Mouse (Mus musculus) kidney, embryonic 14.5 days (tissue): ENCODE measurements around the gene Asb6. TPM values are rescaled to one million over a fixed set of nuclear protein-coding genes. Genes with fewer than 3 reads are reported as not detected.

ENCODE experiments used
- ATAC-seq: fragments of 200-750 bp; cut with Nextera tagmentation; 2 replicates; pipeline ENCODE4 v1.8.0; 2017; ENCODE audit warnings: moderate number of reproducible peaks, mild to moderate bottlenecking, moderate TSS enrichment, moderate library complexity; ENCODE audit not compliant: low FRiP score, low TSS enrichment
- H3K27ac ChIP-seq: fragments of 300-500 bp; sonication (generic); 2 replicates; pipeline ENCODE4 v1.5.1; 2014; ENCODE audit warnings: low read depth, mild to moderate bottlenecking, low read length, moderate library complexity, mixed read lengths
- H3K27me3 ChIP-seq: fragments of 300-500 bp; sonication (generic); 2 replicates; pipeline ENCODE4 v1.6.1; 2014; ENCODE audit warnings: mild to moderate bottlenecking, low read length; ENCODE audit not compliant: control insufficient read depth, insufficient read depth
- H3K36me3 ChIP-seq: fragments of 300-500 bp; sonication (generic); 2 replicates; pipeline ENCODE4 v1.6.1; 2014; ENCODE audit warnings: low read length, mixed read lengths; ENCODE audit not compliant: control insufficient read depth, insufficient read depth
- H3K4me1 ChIP-seq: fragments of 300-500 bp; sonication (generic); 2 replicates; pipeline ENCODE4 v1.6.1; 2014; ENCODE audit warnings: low read length, mixed read lengths; ENCODE audit not compliant: control insufficient read depth, insufficient read depth
- H3K4me2 ChIP-seq: fragments of 300-500 bp; sonication (generic); replicated peaks from 2 replicates; pipeline ENCODE4 v1.6.1; 2014; ENCODE audit warnings: low read depth, mild to moderate bottlenecking, low read length
- H3K4me3 ChIP-seq: fragments of 300-500 bp; sonication (generic); 2 replicates; pipeline ENCODE4 v1.5.1; 2014; ENCODE audit warnings: mild to moderate bottlenecking, low read length
- H3K9ac ChIP-seq: fragments of 300-500 bp; sonication (generic); 2 replicates; pipeline ENCODE4 v1.6.1; 2014; ENCODE audit warnings: low read depth, mild to moderate bottlenecking, low read length, moderate library complexity
- H3K9me3 ChIP-seq: fragments of 300-500 bp; sonication (generic); 2 replicates; pipeline ENCODE4 v1.6.1; 2016; ENCODE audit warnings: low read length; ENCODE audit not compliant: control insufficient read depth
- WGBS: fragments of 180-500 bp; shearing (Covaris S2); extraction: QIAGEN DNeasy Blood & Tissue Kit; methylation state at CpG from one replicate; pipeline ENCODE4 v1.1.7; 2014; 5-methylcytosine and 5-hydroxymethylcytosine counted together
- polyA plus RNA-seq: library from polyadenylated mRNA; unstranded; fragments of >200 nt; fragmentation: Nextera tagmentation; extraction: Ambion mirVana; gene quantifications from 2 replicates; pipeline ENCODE4 v1.2.1, GENCODE M21; 2014

Asb6 gene
- polyA plus RNA-seq, 1 experiment from 2014 or later = 33.3 TPM

DNA sequence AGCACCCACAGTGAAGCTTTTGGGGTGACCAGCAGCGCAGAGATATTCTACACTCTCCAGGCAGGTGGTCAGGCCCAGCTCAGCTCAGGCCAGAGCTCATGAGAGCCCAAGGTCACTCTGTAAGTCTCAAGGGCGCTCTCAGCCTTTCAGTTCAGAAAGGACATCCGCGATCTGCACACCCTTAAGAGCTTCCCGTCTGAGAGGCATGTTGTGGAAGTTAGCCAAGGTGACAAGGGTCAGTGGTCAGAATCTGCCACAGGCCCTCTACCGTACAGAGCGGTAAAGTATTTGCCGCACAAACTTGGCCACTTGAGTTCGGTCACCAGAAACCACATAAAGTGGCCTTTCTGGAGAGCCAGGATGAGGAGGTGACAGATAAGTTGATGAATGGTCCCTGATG lies 33.4 kb upstream of the Asb6 start:
- Histone ChIP-seq H3K27ac (no peak overlapping the region), H3K4me2 (no peak overlapping the region)
- 37% methylated on average over 9 of the region's 9 CpGs for WGBS

DNA sequence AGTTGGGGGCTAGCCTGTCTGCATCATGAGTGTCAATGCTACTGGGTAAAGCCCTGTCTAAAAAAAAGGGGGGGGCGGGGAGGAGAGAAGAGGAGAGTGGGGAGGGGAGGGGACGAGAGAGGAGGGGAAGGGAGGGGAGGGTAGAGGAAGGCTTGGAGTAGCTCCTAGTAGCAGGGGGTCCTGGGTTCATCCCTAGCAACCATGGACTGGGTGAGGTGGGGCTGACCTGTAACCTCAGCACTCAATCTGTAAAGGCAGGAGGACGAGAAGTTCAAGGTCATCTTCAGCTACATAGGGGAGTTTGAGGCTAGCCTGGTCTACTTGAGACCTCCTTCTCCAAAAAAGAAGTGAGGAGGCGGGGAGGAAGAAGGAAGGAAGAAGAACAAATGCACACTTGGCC lies 31.9 kb upstream of the Asb6 start:
- ATAC-seq = no peak
- H3K27ac ChIP-seq = no peak overlapping the region
- 73% methylated on average over 4 of the region's 4 CpGs for WGBS
- H3K4me1 ChIP-seq = peaks cover 19% of the 10 kb centered on the region
- no peaks in the 10 kb centered on the region for H3K9me3 ChIP-seq
- no peak overlapping the region for H3K4me2 ChIP-seq
- no peak overlapping the region for H3K9ac ChIP-seq
- H3K4me3 ChIP-seq = no peak overlapping the region
- no peaks in the 10 kb centered on the region for H3K27me3 ChIP-seq
- H3K36me3 ChIP-seq = no peaks in the 10 kb centered on the region

More for the DNA sequence above, 33.4 kb upstream of the Asb6 start:
- H3K9me3 ChIP-seq = no peaks in the 10 kb centered on the region
- H3K36me3 ChIP-seq = no peaks in the 10 kb centered on the region
- H3K9ac ChIP-seq = no peak overlapping the region
- no peak overlapping the region for H3K4me3 ChIP-seq
- no peaks in the 10 kb centered on the region for H3K27me3 ChIP-seq
- H3K4me1 ChIP-seq = peaks cover 19% of the 10 kb centered on the region
- ATAC-seq = no peak

DNA sequence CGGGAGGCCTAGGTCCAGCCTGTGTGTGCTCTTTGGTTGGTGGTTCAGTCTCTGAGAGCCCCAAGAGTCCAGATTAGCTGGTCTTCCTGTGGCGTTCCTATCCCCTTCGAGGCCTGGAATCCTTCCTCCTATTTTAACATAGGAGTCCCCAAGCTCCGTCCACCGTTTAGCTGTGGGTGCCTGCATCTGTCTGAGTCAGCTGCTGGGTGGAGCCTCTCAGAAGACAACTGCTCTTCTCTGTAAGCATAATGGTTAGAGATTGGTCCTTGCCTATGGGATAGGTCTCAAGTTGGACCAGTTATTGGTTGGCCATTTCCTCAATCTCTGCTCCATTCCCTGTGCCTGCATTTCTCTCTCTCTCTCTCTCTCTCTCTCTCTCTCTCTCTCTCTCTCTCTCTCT lies 29.6 kb upstream of the Asb6 start:
- no peak overlapping the region for H3K27ac ChIP-seq

DNA sequence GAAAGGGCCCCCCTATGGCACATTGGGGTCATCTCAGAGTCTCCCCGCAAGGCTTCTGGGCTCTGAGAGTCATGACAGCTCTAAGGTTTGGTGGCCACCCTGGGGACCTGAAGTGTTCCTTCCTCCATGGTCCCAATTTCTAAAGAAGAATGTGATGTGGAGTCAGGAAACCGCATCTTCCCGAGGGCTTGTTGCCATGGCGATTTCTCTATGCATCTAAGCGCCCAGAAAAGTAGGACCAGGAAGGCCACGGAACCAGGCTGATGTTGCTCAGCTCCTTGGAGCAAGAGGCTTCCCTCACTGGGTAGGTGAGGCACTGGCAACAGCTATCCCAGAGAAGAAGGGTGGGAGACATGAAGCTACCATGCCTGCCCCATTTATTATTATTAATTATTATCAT lies 26.9 kb upstream of the Asb6 start:
- Histone ChIP-seq H3K27ac (no peak overlapping the region), H3K4me2 (no peak overlapping the region), H3K9ac (no peak overlapping the region), H3K4me1 (peaks cover 9% of the 10 kb centered on the region), H3K4me3 (no peak overlapping the region), H3K9me3 (no peaks in the 10 kb centered on the region), H3K36me3 (no peaks in the 10 kb centered on the region), H3K27me3 (no peaks in the 10 kb centered on the region)
- no peak for ATAC-seq
- 83% methylated on average over 6 of the region's 6 CpGs for WGBS

More for the DNA sequence above, 29.6 kb upstream of the Asb6 start:
- H3K36me3 ChIP-seq = no peaks in the 10 kb centered on the region
- no peak overlapping the region for H3K4me3 ChIP-seq
- H3K9ac ChIP-seq = no peak overlapping the region
- H3K4me1 ChIP-seq = peaks cover 13% of the 10 kb centered on the region
- H3K4me2 ChIP-seq = no peak overlapping the region
- no peak for ATAC-seq
- no peaks in the 10 kb centered on the region for H3K9me3 ChIP-seq
- WGBS = 81% methylated on average over 5 of the region's 5 CpGs
- H3K27me3 ChIP-seq = no peaks in the 10 kb centered on the region

DNA sequence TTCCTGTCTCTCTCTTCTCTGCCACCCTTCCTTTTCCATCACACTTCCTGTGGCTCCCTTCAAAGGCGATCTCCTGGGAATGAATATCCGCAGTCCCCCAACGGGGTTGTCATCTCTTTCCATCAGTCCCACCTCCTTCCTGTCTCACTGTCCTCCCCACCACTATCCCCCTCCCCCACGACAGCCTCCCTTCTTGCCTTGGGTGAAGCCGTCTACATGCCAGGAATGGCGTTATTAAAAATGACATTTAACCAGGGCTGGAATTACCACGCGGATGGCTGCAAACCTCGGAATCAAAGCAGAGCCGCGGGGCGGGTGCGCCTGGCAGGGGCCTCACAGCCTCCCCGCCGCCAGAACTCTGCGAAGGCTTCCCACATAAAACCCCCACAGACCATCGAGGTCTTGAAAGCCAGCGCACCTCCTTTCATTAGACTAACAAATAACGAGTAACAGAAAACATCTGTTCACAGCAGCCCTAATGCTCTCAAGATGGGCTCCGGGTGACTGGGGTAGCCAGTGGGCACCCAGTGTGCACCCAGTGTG lies 22.7 kb upstream of the Asb6 start:
- no peaks in the 10 kb centered on the region for H3K27me3 ChIP-seq
- H3K4me3 ChIP-seq = no peak overlapping the region
- H3K9ac ChIP-seq = peak overlapping the region; percentile 4; the same call in 1 of the 2 replicates
- H3K4me1 ChIP-seq = peaks cover 17% of the 10 kb centered on the region
- no peak for ATAC-seq
- no peak overlapping the region for H3K27ac ChIP-seq
- H3K9me3 ChIP-seq = no peaks in the 10 kb centered on the region
- H3K36me3 ChIP-seq = no peaks in the 10 kb centered on the region
- WGBS = 19% methylated on average over 20 of the region's 20 CpGs
- peak overlapping the region; percentile 19; the same call in 1 of the 2 replicates for H3K4me2 ChIP-seq

DNA sequence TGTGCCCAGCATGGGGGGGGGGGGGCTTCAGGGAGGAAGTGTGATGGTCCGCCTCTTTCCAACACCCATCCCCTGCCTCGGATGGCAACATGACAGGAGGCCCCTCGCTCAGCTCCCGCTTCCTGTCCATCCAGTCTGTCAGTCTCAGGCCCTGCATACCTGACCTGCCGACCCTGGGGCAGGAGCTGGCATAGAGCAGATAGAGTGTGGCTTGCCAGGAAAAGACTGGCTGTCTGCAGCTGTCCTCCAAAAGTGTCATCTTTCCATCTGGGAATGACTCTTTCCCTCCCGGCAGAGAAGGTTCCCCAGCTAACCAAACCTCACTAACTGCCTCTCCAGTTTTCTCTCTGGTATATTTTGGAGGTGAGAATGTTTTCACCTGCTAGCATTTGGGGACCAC lies 20.4 kb upstream of the Asb6 start:
- Histone ChIP-seq H3K36me3 (no peaks in the 10 kb centered on the region), H3K27ac (no peak overlapping the region), H3K9ac (no peak overlapping the region), H3K4me2 (no peak overlapping the region), H3K4me3 (no peak overlapping the region), H3K9me3 (no peaks in the 10 kb centered on the region), H3K27me3 (no peaks in the 10 kb centered on the region), H3K4me1 (peaks cover 27% of the 10 kb centered on the region)
- no peak for ATAC-seq
- 25% methylated on average over 6 of the region's 6 CpGs for WGBS

DNA sequence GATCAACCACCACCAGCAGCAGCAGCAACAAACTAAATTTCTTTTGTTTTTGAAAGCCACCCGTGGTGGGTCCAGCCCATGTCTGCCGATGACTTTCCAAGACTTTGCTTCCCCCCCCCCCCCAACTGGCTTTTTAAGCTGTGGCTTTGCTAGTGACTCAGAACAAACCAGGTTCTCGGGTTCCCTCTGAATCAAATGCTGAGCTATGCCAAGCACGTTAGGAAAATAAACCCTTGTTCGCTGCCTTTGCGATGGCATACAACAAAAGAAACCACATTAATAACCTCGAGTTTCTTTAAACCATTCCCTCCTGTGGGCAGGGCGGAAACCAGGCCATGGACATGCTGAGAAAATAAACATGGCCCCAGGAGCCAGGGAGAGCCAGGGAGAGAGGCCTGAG lies 18.1 kb upstream of the Asb6 start:
- peaks cover 26% of the 10 kb centered on the region for H3K4me1 ChIP-seq
- no peak overlapping the region for H3K4me3 ChIP-seq

DNA sequence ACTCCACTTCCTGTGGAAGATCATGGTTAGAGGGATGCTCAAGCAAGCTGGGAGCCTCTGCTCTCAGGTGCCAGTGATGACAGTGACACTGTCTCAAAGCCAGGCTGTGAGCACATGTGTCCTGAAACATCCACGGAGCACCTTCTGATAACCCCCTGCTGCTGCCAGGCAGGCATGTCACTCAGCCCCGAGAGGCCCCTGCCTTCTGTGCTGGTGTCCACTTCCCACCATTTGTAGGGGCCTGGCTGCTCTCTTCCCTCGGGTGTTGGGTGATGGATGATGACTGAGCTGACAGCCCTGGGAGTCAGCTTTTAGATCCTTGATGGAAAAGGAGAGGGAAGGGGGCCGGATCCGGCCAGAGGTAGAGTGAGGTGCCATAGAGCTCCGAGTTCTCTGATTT lies 16.6 kb upstream of the Asb6 start:
- H3K4me1 ChIP-seq = peaks cover 18% of the 10 kb centered on the region; the same call in 1 of the 2 replicates
- H3K27ac ChIP-seq = no peak overlapping the region
- no peak for ATAC-seq
- H3K36me3 ChIP-seq = no peaks in the 10 kb centered on the region
- H3K4me3 ChIP-seq = no peak overlapping the region
- H3K4me2 ChIP-seq = no peak overlapping the region
- H3K27me3 ChIP-seq = no peaks in the 10 kb centered on the region
- H3K9ac ChIP-seq = 0 out of 2 replicates have a peak overlapping the region, but pooled peaks have one; percentile 8
- whole genome bisulfite sequencing = 15% methylated on average over 6 of the region's 6 CpGs
- no peaks in the 10 kb centered on the region for H3K9me3 ChIP-seq

More for the DNA sequence above, 18.1 kb upstream of the Asb6 start:
- WGBS = 61% methylated on average over 8 of the region's 8 CpGs
- Histone ChIP-seq H3K9ac (no peak overlapping the region), H3K27me3 (no peaks in the 10 kb centered on the region), H3K27ac (no peak overlapping the region), H3K4me2 (no peak overlapping the region), H3K36me3 (no peaks in the 10 kb centered on the region), H3K9me3 (no peaks in the 10 kb centered on the region)
- no peak for ATAC-seq

DNA sequence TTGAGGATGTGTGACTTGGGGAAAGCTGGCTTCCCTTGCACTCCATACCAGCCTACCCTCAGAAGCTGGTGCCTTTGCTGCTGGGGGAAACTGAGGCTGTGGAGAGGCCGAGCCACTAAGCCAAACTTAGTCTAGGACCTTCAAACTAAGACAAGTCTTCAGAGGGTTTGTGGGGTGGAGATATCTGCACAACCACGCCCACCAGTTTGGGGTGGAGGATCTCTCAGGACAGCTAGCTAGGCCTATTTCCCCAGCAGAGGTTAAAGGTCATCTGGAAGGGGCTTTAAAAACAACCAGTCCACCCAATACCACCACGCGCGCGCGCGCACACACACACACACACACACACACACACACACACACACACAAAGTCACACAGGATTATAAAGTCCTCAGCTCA lies 16.1 kb upstream of the Asb6 start:
- no peaks in the 10 kb centered on the region for H3K9me3 ChIP-seq
- H3K9ac ChIP-seq = peak overlapping the region; percentile 63; the same call in 1 of the 2 replicates
- no peak overlapping the region for H3K27ac ChIP-seq
- ATAC-seq = no peak
- peak overlapping the region; percentile 69 for H3K4me2 ChIP-seq
- no peaks in the 10 kb centered on the region for H3K27me3 ChIP-seq
- WGBS = 59% methylated on average over 8 of the region's 8 CpGs
- no peaks in the 10 kb centered on the region for H3K36me3 ChIP-seq
- peak overlapping the region; percentile 50 for H3K4me3 ChIP-seq
- H3K4me1 ChIP-seq = peaks cover 16% of the 10 kb centered on the region; the same call in 1 of the 2 replicates
